7 mouse cellular contexts compared by ENCODE assay signal in the genomic region with DNA sequence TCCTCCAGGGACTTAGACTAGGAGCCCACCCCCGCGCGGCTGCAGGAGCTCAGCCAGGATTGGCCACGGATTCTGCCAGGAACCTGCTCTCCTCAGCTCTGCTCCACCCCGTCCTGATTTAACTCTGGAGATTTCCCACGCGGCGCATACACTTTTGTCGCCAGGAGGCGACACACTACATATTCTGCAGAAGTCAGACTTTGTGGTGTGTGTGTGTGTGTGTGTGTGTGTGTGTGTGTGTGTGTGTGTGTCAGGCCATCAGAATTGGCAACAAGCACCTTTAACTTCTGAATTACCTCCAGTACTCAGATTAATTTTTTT. TPM values are rescaled to one million over a fixed set of nuclear protein-coding genes. Genes with fewer than 3 reads are reported as not detected.
DNase-seq lines count a peak whose midpoint lies in the region; ATAC-seq and TF ChIP-seq lines count a peak whose summit lies in the region.

No protein-coding gene starts in this region.

- H3K4me2 ChIP-seq in midbrain, embryonic 13.5 days (replicated peaks) = peak overlapping the region; percentile 27

- H3K36me3 ChIP-seq in embryonic facial prominence, embryonic 10.5 days (replicated peaks) = no peaks in the 10 kb centered on the region
- no peaks in the 10 kb centered on the region for H3K36me3 ChIP-seq in limb, embryonic 10.5 days
- H3K36me3 ChIP-seq in midbrain, embryonic 13.5 days = no peaks in the 10 kb centered on the region
- H3K36me3 ChIP-seq in spleen, adult 2 months (ENCODE audit: control insufficient read depth, insufficient read depth, low read length) = no peaks in the 10 kb centered on the region

- peak; percentile 59; the same call in 1 of the 2 replicates for TF ChIP-seq CTCF in spleen, adult 2 months (IDR thresholded peaks at IDR 0.05; ENCODE audit: extremely low read depth, insufficient read depth, insufficient read length, insufficient replicate concordance)

- H3K4me1 ChIP-seq in embryonic facial prominence, embryonic 10.5 days = peaks cover 40% of the 10 kb centered on the region
- peaks cover 24% of the 10 kb centered on the region for H3K4me1 ChIP-seq in limb, embryonic 10.5 days
- peaks cover 15% of the 10 kb centered on the region for H3K4me1 ChIP-seq in midbrain, embryonic 13.5 days (replicated peaks)
- H3K4me1 ChIP-seq in spleen, adult 2 months (ENCODE audit: control insufficient read depth, insufficient read depth, insufficient read length) = no peaks in the 10 kb centered on the region; the same call in 1 of the 2 replicates

- peak; percentile 95 for ATAC-seq in granulocyte monocyte progenitor cell, adult 5-6 weeks (replicated peaks; ENCODE audit: poor library complexity, severe bottlenecking)
- ATAC-seq in midbrain, embryonic 13.5 days = peak; percentile 74

- H3K4me3 ChIP-seq in embryonic facial prominence, embryonic 10.5 days = peak overlapping the region; percentile 38
- H3K4me3 ChIP-seq in limb, embryonic 10.5 days = peak overlapping the region; percentile 36
- no peak overlapping the region for H3K4me3 ChIP-seq in midbrain, embryonic 13.5 days (replicated peaks)
- H3K4me3 ChIP-seq in spleen, adult 2 months (ENCODE audit: extremely low read depth, insufficient read depth, insufficient read length) = no peak overlapping the region

- H3K9ac ChIP-seq in midbrain, embryonic 13.5 days (replicated peaks) = no peak overlapping the region

- TF ChIP-seq POLR2A in spleen, adult 2 months (IDR thresholded peaks at IDR 0.05; ENCODE audit: low read depth, low read length) = no peak

- no peaks in the 10 kb centered on the region for H3K9me3 ChIP-seq in embryonic facial prominence, embryonic 10.5 days
- no peaks in the 10 kb centered on the region for H3K9me3 ChIP-seq in limb, embryonic 10.5 days (replicated peaks)
- H3K9me3 ChIP-seq in midbrain, embryonic 13.5 days = no peaks in the 10 kb centered on the region

- H3K27me3 ChIP-seq in embryonic facial prominence, embryonic 10.5 days (replicated peaks; ENCODE audit: low read depth, poor library complexity, severe bottlenecking) = no peaks in the 10 kb centered on the region
- H3K27me3 ChIP-seq in limb, embryonic 10.5 days (ENCODE audit: low read depth, poor library complexity, severe bottlenecking) = no peaks in the 10 kb centered on the region
- no peaks in the 10 kb centered on the region for H3K27me3 ChIP-seq in midbrain, embryonic 13.5 days
- no peaks in the 10 kb centered on the region; the same call in 1 of the 2 replicates for H3K27me3 ChIP-seq in spleen, adult 2 months (ENCODE audit: control insufficient read depth, insufficient read depth, low read length)

- peak overlapping the region; percentile 65 for H3K27ac ChIP-seq in embryonic facial prominence, embryonic 10.5 days (replicated peaks)
- H3K27ac ChIP-seq in limb, embryonic 10.5 days = 0 out of 2 replicates have a peak overlapping the region, but pooled peaks have one; percentile 19
- no peak overlapping the region for H3K27ac ChIP-seq in midbrain, embryonic 13.5 days
- no peak overlapping the region for H3K27ac ChIP-seq in spleen, adult 2 months (ENCODE audit: insufficient read depth, low read length)

- 3% methylated on average over 10 of the region's 10 CpGs for WGBS in embryonic facial prominence, embryonic 10.5 days
- 1% methylated on average over 10 of the region's 10 CpGs for WGBS in limb, embryonic 10.5 days
- 2% methylated on average over 10 of the region's 10 CpGs for WGBS in midbrain, embryonic 13.5 days
- 7% methylated on average over 10 of the region's 10 CpGs for WGBS in spleen, adult 2 months

- DNase-seq in adrenal gland, adult 8-10 months = peak; percentile 75
- DNase-seq in embryonic facial prominence, embryonic 10.5 days (ENCODE audit: low spot score) = peak; percentile 83
- DNase-seq in kidney, adult 11 months = peak; percentile 93
- peak; percentile 79 for DNase-seq in limb, embryonic 10.5 days (ENCODE audit: low spot score)
- peak; percentile 57 to 66 for DNase-seq in spleen, adult 2 months (ENCODE audit: low read depth in 1 of 2, low spot score in 2 of 2)

RNA-seq across cellular contexts. Expression of a gene that starts 10.0 kb away (rescaled TPM):
- 1 to 10 TPM; 1.2 to 2.6 (median 1.6) TPM for total RNA-seq in adrenal gland, adult 8-10 months (2022)
- 2.3 and 3.0 TPM in 2 replicates for polyA plus RNA-seq in embryonic facial prominence, embryonic 10.5 days (2016; fragmentation: Nextera tagmentation; extraction: Ambion mirVana)
- 7.0 TPM in 1 of 2 replicates, not detected in the other for total RNA-seq in granulocyte monocyte progenitor cell, adult 5-6 weeks (2014; fragmentation: Nextera tagmentation)
- 2.3 TPM in 1 of 2 replicates, not detected in the other for total RNA-seq in granulocyte monocyte progenitor cell, adult 5-6 weeks (2017)
- 3.1 and 3.8 TPM in 2 replicates for polyA plus RNA-seq in limb, embryonic 10.5 days (2016; fragmentation: Nextera tagmentation; extraction: Ambion mirVana)
- polyA plus RNA-seq in midbrain, embryonic 13.5 days (2015; fragmentation: Nextera tagmentation; extraction: Ambion mirVana) = 1.9 and 2.1 TPM in 2 replicates
- 67.3 and 137 TPM in 2 replicates for polyA plus RNA-seq in spleen, adult 2 months (2012; rRNA removed)

RNA-seq across cellular contexts. Expression of a gene that starts 23.2 kb away (rescaled TPM):
- 100 to 1,000 TPM; 253 to 280 (median 275) TPM for total RNA-seq in adrenal gland, adult 8-10 months (2022)
- 3,361 and 3,650 TPM in 2 replicates for polyA plus RNA-seq in embryonic facial prominence, embryonic 10.5 days (2016; fragmentation: Nextera tagmentation; extraction: Ambion mirVana)
- total RNA-seq in granulocyte monocyte progenitor cell, adult 5-6 weeks (2014; fragmentation: Nextera tagmentation) = 657 and 889 TPM in 2 replicates
- 712 and 870 TPM in 2 replicates for total RNA-seq in granulocyte monocyte progenitor cell, adult 5-6 weeks (2017)
- polyA plus RNA-seq in limb, embryonic 10.5 days (2016; fragmentation: Nextera tagmentation; extraction: Ambion mirVana) = 3,225 and 4,131 TPM in 2 replicates
- polyA plus RNA-seq in midbrain, embryonic 13.5 days (2015; fragmentation: Nextera tagmentation; extraction: Ambion mirVana) = 1,337 and 1,364 TPM in 2 replicates
- polyA plus RNA-seq in spleen, adult 2 months (2012; rRNA removed) = 677 and 1,174 TPM in 2 replicates

RNA-seq across cellular contexts. Expression of a gene that starts 38.2 kb away (rescaled TPM):
- total RNA-seq in adrenal gland, adult 8-10 months (2022) = 100 to 1,000 TPM in 1 of 4 experiments, 10 to 100 TPM in 3; 73.2 to 105 (median 85.1) TPM
- polyA plus RNA-seq in embryonic facial prominence, embryonic 10.5 days (2016; fragmentation: Nextera tagmentation; extraction: Ambion mirVana) = 284 and 291 TPM in 2 replicates
- 80.0 and 102 TPM in 2 replicates for total RNA-seq in granulocyte monocyte progenitor cell, adult 5-6 weeks (2014; fragmentation: Nextera tagmentation)
- 58.0 and 79.4 TPM in 2 replicates for total RNA-seq in granulocyte monocyte progenitor cell, adult 5-6 weeks (2017)
- polyA plus RNA-seq in limb, embryonic 10.5 days (2016; fragmentation: Nextera tagmentation; extraction: Ambion mirVana) = 285 and 294 TPM in 2 replicates
- polyA plus RNA-seq in midbrain, embryonic 13.5 days (2015; fragmentation: Nextera tagmentation; extraction: Ambion mirVana) = 323 and 327 TPM in 2 replicates
- polyA plus RNA-seq in spleen, adult 2 months (2012; rRNA removed) = 42.4 and 43.2 TPM in 2 replicates

RNA-seq across cellular contexts. Expression of a gene that starts 46.0 kb away (rescaled TPM):
- 10 to 100 TPM; 25.4 to 67.6 (median 45.9) TPM for total RNA-seq in adrenal gland, adult 8-10 months (2022)
- polyA plus RNA-seq in embryonic facial prominence, embryonic 10.5 days (2016; fragmentation: Nextera tagmentation; extraction: Ambion mirVana) = 6.8 and 8.5 TPM in 2 replicates
- total RNA-seq in granulocyte monocyte progenitor cell, adult 5-6 weeks (2014; fragmentation: Nextera tagmentation) = 18.0 and 33.8 TPM in 2 replicates
- 17.5 and 31.1 TPM in 2 replicates for total RNA-seq in granulocyte monocyte progenitor cell, adult 5-6 weeks (2017)
- polyA plus RNA-seq in limb, embryonic 10.5 days (2016; fragmentation: Nextera tagmentation; extraction: Ambion mirVana) = 4.9 and 6.5 TPM in 2 replicates
- 5.8 and 5.9 TPM in 2 replicates for polyA plus RNA-seq in midbrain, embryonic 13.5 days (2015; fragmentation: Nextera tagmentation; extraction: Ambion mirVana)
- polyA plus RNA-seq in spleen, adult 2 months (2012; rRNA removed) = 73.4 and 102 TPM in 2 replicates

RNA-seq across cellular contexts. Expression of a gene that starts 49.7 kb away (rescaled TPM):
- total RNA-seq in adrenal gland, adult 8-10 months (2022) = 100 to 1,000 TPM; 741 to 924 (median 745) TPM
- polyA plus RNA-seq in embryonic facial prominence, embryonic 10.5 days (2016; fragmentation: Nextera tagmentation; extraction: Ambion mirVana) = 8.4 and 9.6 TPM in 2 replicates
- total RNA-seq in granulocyte monocyte progenitor cell, adult 5-6 weeks (2014; fragmentation: Nextera tagmentation) = 60.4 and 66.7 TPM in 2 replicates
- total RNA-seq in granulocyte monocyte progenitor cell, adult 5-6 weeks (2017) = 33.2 and 37.5 TPM in 2 replicates
- polyA plus RNA-seq in limb, embryonic 10.5 days (2016; fragmentation: Nextera tagmentation; extraction: Ambion mirVana) = 4.9 and 5.8 TPM in 2 replicates
- polyA plus RNA-seq in midbrain, embryonic 13.5 days (2015; fragmentation: Nextera tagmentation; extraction: Ambion mirVana) = 15.1 and 17.1 TPM in 2 replicates
- 86.8 and 146 TPM in 2 replicates for polyA plus RNA-seq in spleen, adult 2 months (2012; rRNA removed)

Comparison
In these comparisons a context has a peak if more than half of its experiments do, and no peak if none do; other contexts are left out.
1. H3K27ac ChIP-seq: peak in embryonic facial prominence, embryonic 10.5 days (single experiment) and limb, embryonic 10.5 days (single experiment); none in midbrain, embryonic 13.5 days (single experiment) and spleen, adult 2 months (single experiment).
2. H3K4me3 ChIP-seq: peak in embryonic facial prominence, embryonic 10.5 days (single experiment) and limb, embryonic 10.5 days (single experiment); none in midbrain, embryonic 13.5 days (single experiment) and spleen, adult 2 months (single experiment).
3. RNA of a gene that starts 10.0 kb away (polyA plus RNA-seq): 67.3 to 137 TPM in spleen, adult 2 months; 3.1 to 3.8 TPM in limb, embryonic 10.5 days, 2.3 to 3.0 TPM in embryonic facial prominence, embryonic 10.5 days and 1.9 to 2.1 TPM in midbrain, embryonic 13.5 days; every median in the first group is over 10 times any median in the second.
4. Peak in every context shown above with its lines, with median percentiles within 50 percentile points of each other: DNase-seq.